Mouse (Mus musculus): ENCODE measurements at regions not wholly inside any gene's neighbourhood (a gene's known extent, or its start where the extent isn't known, plus 50 kb on each side); places are given as distances from the start of the nearest gene placed in this dataset.
"Not testable (repeated sequence)": the region's sequence is repeated elsewhere in the genome, so short reads cannot be mapped to it uniquely, and the experiment has no call there.

- DNase-seq (ENCODE audit: low spot score): no peak
Measured at GRCm38 (mm10) chr3:111194541-111194940, 943.7 kb upstream of the Prmt6 start.

- no peak for DNase-seq (ENCODE audit: low spot score)
Measured at GRCm38 (mm10) chr3:111166698-111167097, 915.9 kb upstream of the Prmt6 start.

- DNase-seq (ENCODE audit: low spot score): not testable (repeated sequence)
Measured at GRCm38 (mm10) chr3:111141196-111141595, 890.4 kb upstream of the Prmt6 start.

DNA sequence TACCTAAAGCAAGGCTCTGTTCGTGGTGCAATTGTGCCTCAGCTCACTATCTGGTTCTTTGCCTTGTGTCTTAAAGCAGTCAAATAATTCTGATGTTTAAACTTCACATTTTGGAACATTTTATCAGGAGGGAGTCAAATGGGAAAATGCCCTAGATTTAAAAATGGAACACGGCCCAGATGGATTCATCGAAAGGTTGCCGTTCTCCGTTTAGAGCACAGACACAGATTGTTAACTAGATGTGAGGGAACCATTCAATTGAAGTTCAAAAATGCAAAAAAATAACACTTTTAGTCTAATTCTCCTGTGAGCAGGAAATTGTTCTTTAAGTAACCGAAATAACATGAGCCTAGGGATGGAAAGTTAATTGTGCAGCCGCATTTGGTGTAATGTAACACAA lies 858.2 kb upstream of the Prmt6 start:
- DNase-seq (ENCODE audit: low spot score): no peak

GRCm38 (mm10) chr3:111102646-111103045 lies 851.8 kb upstream of the Prmt6 start:
- DNase-seq (ENCODE audit: low spot score): no peak

DNA sequence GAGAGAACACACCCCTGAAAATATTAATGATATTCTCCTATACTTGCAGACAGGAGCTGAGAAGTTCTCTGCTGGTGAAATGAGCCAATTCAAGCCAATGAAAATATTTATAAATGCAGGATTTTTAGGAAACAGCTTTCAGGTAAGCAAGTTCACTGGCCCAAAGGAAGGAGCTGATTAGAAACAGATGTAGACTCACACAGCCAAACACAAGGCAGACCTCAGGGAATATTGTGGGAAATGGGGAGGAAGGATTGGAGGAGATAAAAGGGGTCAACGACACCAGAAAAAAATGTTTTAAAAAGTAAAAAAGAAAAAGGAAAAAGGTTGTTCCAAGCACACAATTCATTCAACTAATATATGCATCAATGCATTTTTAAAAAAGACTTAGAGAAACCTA lies 823.5 kb upstream of the Prmt6 start:
- DNase-seq (ENCODE audit: low spot score): no peak

- no peak for DNase-seq (ENCODE audit: low spot score)
Measured at GRCm38 (mm10) chr3:111070301-111070700, 819.5 kb upstream of the Prmt6 start.

- no peak for DNase-seq (ENCODE audit: low spot score)
Measured at GRCm38 (mm10) chr3:111069843-111070242, 819.0 kb upstream of the Prmt6 start.

DNA sequence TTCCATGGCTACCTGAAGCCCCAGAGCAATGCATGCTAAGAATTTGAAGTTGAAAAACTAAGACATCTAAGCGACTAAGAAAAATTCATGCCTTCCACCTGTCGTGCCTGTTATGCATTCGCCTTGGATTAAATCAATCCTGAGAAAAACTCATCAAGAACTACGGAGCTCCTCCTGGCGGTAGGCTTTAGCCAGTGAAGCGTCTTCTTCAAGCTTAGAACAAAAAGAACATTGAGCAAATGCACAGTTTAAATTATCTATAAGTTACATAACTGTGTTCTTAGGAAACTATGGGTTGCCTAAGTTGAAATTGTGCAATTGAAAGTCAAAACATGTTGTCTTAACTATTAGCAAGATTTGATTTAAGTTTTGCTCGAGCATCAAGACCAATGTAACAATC lies 818.4 kb upstream of the Prmt6 start:
- DNase-seq (ENCODE audit: low spot score): peak; percentile 6

GRCm38 (mm10) chr3:111049638-111050037 lies 798.8 kb upstream of the Prmt6 start:
- no peak for DNase-seq (ENCODE audit: low spot score)
